Mouse (Mus musculus) 3134 (cell line): Measurements from ENCODE around the gene Pced1b.
"Not testable (repeated sequence)": the region's sequence is repeated elsewhere in the genome, so short reads cannot be mapped to it uniquely, and the experiment has no call there.

Experiments
- DNase-seq: peaks from one replicate; pipeline ENCODE4 v3.0.0-alpha.2; 2011; ENCODE audit warnings: low spot score; ENCODE audit not compliant: insufficient read length; ENCODE audit errors: extremely low read depth

The Pced1b gene

DNA sequence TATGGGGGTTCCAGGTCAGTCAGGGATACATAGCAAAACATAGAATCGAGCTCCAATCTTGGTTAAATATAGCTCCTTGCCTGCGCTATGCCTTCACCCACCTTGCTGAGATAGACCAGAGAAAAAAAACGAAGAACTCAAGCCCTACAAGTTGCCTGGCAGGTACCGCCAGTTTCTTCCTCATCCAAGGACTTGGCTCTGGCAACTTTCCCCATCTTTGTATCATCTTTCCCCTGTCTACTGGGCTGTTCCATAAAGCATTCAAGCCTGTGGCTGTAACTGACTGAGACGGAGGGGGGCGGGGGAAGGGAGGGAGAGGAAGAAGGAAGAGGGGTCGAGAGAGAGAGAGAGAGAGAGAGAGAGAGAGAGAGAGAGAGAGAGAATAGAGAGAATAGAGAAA lies 121.7 kb downstream of the Pced1b start:
- DNase-seq: no peak

DNA sequence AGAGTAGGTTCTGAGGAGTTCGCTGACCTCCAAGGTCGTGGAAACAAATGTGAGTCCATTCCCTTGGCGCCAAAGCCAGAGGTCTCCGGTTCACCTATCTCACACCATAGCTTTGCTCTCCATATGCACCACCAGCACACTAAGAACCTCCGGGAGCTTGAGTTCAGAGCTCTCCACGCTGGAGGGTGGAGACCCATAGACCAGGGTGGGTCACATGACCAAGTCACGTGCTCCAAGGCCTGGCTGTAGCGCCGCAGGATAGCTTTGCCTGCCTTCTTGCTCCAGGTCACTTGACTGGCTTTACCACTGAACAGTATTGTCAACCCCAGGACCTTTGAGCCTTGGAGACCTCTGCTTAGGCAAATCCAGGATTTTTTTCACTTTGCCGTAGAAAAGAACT lies 122.2 kb downstream of the Pced1b start:
- no peak for DNase-seq

DNA sequence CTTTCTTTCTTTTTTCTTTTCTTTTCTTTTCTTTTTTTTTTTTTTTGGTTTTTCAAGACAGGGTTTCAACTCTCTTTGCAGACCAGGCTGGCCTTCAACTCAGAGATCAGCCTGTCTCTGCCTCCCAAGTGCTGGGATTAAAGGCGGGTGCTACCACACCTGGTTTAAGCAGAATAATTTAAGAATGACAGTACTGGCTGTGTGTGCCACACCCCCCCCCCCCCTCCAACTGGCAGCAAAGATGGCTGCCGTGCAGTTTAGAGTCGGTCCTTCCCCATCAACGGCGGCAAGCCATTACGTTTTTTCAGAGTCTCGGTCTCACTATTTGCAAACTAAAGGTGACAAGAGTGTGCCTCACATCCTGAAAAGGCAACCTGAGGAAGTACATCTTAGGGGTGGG lies 124.0 kb downstream of the Pced1b start:
- no peak for DNase-seq

DNA sequence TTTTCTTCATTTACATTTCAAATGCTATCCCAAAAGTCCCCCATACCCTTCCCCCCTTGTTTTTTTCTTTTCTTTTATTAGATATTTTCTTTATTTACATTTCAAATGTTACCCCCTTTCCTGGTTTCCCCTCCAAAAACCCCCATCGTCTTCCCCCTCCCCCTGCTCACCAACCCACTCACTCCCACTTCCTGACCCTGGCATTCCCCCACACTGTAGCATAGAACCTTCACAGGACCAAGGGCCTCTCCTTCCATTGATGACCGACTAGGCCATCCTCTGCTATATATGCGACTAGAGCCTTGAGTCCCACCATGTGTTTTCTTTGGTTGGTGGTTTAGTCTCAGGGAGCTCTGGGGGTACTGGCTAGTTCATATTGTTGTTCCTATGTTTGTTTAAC lies 125.1 kb downstream of the Pced1b start:
- not testable (repeated sequence) for DNase-seq

DNA sequence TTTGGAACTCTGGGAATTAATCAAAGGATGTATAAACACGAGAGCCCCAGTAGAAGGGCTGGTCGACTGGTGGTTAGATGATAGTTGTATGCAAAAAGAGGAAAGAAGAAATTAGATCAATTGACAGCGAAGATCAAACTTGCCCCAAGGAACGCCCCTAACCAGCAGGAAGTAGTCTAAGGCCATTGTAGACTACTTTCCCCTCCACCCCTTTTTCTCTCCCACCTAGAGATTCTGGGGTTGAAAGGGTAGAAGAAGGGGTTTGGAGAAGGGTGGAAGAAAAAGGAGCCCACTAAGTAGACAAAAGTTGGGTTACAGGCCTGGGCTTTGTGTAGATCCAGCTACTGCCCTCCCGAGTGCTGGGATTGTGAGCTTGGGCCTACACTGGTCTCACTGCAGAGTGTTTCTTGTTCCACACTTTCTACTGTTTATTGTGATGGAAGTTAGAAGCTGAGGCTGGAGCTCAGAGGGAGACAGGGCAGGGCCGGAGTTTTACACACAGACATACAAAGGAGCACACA lies 125.8 kb downstream of the Pced1b start:
- DNase-seq: no peak

DNA sequence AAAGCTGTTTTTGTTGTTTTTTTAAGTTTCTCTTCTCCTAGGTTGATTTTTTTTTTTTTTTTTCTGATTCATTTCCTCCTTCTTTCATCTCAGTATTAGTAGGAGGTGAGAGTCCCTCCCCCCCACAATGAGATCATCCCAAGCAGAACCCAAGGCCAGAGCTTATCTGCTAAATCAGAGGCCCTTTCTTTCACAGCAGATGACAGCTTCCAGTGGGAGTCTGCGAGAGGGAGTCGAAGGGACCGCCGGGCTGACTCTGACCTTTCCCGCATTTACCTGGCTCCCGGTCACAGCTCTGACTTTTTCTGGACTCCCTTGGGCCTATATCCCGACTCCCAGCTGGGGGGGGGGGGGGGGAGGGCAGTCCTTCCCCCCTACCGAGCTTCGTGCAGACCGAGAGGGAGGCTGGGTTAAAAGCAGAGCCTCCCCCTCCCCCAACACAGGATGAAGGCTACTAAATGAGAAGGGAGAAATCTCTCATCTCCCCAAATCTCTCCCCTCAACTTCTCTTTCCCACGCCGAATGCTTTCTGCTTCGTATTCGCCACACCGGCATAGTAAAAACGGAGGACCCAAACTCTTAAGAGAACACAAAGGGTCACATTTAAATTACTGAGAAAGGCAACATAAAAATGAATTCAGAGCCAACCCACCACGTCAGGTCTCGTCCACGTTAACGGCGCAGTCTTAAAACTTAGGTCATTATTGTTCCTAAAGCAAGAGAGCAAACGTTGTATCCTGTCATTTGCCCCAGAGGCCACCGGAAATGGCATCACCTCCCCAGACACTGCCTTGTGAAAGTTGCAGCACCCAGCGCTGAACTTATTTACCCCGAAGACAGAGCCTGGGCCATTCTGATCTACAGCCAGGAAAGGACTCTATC lies 126.5 kb downstream of the Pced1b start:
- no peak for DNase-seq

DNA sequence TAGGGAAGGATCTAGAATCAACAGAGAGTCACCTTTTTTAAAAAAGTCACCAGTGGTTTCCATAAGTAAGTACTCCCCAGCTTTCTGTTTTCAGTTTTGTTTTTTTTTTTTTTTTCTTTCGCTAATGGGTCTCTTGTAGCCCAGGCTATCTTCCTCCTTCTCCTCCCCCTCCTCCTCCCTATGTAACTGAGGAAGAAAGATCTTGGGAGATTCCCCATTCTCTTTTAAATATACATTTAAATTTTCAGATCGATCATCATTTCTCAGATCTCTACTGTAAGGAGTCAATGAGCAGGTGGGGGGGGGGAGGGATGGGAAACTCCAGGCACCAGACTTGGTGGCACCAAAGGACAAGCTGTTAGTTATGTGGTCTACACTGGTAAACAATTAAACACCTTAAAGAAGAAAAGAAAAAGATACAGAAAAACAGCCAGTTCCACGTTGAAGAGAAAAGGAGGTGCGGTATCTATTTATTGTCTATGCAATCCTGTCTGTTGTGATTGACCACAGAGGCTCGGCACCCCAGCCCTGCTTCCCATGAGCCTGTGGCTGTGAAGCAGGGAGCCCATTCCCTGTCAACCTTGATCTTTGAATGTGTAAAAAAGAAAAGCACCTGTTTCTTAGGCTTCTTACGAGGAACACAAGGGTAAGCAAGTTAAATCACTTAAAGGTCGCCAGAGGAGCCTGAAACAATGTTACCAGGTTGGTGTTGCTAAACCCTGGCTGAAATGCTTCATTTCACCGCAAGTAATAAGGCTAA lies 127.4 kb downstream of the Pced1b start:
- no peak for DNase-seq

DNA sequence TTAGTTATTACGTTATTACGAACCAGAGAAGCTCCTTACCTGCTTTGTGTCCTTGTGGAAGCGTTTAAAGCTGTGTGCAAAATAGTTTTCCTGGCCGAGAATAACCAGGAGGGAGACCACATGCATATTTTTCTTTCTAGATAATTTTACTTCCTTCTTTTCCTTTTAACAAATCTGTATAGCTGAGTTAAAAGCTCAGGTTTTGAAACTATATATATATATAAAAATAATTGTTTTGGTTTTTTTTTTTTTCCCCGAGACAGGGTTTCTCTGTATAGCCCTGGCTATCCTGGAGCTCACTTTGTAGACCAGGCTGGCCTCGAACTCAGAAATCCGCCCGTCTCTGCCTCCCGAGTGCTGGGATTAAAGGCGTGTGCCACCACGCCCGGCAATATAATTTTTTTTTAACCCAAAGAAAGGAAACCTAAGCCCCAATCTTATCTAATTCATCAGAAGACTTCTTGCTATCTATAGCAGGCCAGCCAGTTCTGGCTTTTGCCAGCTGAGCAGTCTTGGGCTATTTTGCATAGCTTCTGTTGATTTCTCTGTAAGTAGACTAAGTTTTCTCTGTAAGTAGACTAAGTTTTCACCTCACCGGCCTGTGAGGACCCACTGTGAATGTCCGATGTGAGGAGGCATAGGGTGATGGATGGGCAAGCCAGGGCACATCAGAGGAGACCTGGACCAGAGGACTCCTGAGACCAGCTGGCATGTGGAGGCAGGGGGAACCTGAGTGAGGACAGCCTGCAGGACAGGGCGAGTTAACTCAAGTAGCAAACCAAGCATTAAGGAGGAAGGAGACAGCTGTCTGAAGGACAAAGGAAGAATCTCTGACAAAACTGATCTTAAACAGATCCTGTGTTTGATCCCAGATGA lies 128.2 kb downstream of the Pced1b start:
- DNase-seq: no peak

DNA sequence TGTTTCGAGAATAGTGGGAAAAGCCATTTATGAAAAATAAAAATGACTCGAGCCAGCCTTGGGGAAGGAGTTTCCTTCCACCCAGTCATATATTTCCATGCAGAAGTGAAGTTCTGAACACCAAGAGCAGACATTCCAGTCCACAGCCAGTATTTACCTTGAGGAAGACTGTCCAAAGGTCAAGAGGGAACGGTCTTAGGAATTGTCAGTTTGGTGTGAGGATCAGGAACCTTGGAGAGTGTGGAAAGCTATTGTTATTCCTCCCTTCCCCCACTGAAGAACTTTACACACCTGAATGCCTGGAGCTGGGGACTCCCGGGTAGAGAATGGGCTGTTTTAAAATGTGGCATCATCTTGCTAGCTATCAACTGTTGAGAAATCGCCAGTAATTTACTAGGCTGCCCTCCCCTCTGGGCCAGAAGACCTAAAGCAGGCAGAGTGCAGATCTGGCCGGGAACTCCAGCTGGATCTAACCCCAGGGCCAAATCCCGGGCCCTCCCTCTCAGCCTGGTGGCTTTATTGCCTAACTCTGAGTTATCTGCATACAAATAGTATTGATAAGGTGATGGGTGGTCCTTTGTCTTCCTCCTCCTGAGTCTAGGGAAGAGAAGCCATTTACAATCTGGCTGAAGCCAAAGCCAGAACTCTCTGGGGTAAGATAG lies 129.3 kb downstream of the Pced1b start:
- no peak for DNase-seq

DNA sequence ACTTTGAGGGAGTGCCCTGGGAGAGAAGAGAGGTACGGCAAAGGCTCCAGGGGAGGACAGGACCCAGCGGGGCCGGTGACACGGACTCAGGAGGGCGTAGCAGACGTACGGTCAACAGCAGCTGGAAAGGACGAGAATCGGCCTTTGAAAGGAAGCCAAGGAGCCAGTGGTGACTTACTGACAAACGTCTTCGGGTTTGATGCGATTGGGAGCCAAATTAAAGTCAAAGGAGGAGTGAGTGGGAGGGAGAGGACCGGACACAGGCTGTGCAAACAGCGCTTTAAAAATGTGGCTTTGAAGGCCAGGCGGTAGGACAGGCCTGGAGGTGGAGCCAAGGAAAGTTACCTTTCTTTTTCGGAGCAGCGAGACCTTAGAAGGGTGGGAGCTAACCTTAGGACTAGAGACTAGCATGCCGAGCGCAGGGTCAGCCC lies 129.9 kb downstream of the Pced1b start:
- DNase-seq: no peak

DNA sequence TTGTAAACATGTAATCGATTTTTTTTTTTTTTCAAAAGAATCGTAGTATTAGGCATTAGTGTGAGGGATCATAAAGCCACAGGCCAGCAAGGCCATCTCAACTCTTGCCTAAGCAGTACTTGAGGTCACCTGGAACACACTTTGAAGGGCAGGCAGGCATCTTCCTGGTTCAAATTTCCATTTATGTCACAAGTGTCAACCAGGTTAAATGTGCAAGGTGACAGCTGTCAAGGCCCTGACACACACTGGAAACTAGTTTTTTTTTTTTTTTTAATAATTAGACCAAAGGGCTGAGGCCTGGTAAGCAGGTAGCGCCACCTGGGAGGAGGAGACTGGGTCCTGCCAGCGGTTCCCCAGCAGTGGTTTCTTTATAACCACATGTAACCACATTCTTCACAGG lies 131.2 kb downstream of the Pced1b start:
- no peak for DNase-seq

DNA sequence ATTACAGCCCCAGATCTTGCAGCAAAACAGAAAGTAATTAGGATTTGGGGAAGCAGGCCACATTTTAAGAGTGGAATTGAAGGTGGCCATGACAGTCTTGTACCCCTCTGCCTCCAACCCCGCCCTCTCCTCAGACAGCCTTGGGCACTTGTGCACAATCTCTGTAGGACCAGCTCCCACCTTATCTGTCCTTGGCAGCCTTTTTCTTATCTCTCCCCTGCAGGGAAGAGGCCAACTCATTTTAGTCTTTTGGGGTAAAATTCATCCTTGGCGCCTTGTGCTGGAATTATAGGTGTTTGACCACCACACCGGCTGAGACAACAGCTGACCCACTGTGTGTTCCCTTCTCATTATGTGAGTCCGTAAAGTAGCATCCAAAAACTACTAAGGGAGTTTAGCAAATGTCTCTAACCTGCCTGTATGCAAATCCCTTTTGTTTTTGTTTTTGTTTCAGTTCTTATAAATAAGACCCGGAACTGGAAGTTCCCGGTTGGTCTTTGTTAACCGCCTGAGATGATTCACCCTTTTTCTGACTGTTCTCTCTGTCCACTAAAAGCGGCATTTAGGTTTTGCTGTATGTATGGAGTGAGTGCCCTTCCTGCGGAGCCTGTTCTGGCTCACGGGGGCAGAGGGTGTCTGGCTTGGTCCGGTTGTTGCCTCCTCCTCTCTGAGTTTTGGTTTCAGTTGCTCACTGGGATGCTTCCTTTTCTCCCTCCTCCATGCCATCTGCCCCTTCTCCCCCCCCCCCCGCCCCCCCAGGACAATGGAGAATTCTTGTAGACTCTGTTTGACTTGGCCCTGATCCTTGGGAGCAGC lies 132.8 kb downstream of the Pced1b start:
- no peak for DNase-seq

DNA sequence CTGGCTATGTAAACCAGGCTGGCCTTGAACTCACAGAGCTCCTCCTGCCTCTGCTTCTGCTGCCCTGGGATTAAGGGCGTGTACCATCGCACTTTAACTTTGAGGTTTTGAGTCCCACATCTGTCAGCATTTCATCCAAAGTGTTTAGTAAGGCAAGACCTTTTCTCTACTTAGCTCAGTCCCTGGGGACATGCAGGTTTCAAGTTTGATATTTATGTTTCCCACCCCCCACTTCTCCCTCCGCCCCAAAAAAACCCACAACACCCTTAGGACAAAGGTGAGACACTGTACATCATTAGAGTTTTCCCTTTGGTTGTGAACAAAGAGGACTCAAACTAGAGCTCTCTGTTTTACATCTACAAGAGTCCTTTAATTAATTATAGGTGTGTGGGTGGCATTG lies 135.7 kb downstream of the Pced1b start:
- DNase-seq: no peak

DNA sequence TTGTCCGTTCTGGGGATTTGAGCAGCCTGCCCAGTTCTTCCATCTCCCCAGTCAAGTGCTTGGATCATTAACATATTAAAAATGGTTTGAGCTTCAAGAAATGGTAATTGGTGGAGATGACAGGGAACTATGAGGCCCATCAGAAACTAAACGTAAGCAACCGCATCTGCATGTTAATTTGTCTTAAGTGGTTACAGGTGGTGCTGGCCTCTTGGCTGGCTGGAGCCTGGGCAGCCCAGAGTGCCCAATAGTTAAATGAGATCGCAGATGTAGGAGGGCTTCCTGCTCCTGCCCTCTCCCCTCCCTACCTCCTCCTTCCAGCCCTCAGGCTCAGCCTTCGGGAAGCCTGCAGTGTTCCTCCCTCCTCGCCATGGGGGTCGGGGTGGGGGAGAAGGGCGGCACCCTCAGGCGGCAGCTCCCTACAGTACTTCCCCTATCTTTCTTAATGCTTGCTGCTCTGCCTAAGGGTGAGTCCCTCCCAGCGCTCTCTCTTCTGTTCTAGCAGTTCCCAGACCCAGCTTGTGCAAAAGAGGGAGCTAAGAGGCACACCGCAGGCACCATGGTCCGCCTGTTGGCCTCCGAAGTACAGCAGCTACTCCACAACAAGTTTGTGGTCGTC lies 136.7 kb downstream of the Pced1b start:
- DNase-seq: no peak

DNA sequence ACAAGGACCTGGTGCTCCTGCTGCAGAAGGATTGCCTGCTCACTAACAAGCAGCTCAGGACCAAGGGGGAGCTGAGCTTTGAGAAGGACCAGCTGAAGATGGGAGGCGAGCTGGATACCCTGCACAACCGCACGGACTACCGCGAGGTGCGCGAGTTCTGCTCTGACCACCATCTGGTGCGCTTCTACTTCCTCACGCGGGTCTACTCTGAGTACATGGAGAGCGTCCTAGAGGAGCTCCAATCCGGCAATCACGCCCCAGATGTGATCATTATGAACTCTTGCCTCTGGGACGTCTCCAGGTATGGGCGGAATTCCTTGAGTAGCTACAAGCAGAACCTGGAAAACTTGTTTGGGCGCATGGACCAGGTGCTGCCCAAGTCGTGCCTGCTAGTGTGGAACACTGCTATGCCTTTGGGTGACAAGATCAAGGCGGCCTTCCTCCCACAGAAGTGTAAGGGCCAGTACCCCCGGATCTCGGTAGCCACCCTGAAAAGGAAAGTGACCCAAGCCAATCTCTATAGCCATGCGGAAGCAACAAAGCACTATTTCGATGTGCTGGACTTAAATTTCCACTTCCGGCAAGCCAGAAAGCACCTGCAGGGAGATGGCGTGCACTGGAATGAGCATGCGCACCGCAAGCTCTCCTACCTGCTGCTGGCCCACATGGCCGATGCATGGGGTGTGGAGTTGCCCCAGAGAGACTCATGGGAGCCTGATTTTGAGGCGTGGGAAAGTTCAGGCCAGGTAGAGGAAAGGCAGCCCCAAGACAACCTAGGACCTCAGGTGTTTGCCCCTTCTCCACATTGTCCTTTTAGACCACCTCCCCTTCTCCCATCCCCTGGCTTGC lies 137.5 kb downstream of the Pced1b start:
- DNase-seq: no peak

DNA sequence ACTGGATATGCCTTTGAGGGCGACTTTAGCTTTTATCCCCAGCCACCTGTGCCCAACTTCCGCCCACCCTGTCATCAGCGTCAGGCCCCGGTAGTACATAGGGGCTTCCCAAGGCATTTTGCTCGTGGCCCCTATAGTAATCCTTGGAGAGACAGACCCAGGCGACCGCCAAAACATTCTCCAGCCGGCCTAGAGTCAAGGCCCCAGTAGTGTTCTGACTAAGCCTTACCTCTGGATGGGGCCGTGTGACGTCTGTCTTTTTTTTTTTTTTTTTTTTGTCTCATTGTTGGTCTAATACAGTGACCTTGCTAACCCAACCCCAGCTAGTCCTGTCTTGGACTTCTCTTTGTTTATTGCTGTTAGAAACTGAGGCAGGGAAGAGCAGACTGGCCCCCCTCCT lies 138.3 kb downstream of the Pced1b start:
- not testable (repeated sequence) for DNase-seq

DNA sequence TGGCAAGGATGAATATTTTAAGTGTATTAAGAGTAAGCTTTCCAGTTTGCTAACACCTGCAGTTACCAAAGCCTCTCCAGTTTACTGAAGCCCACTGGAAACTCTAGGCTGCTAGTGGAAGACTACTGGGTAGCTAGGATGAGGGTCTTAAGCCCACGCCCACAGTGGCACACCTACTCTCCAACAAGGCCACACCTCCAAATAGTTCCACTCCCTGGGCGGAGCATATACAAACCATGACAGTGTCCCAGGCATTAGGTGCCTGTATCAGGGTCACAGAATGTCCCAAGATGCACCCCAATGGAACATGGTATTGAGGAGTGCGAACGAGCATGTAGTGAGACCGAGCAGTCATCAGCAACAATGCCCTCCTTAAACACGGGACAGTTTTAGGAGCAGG lies 140.9 kb downstream of the Pced1b start:
- no peak for DNase-seq

DNA sequence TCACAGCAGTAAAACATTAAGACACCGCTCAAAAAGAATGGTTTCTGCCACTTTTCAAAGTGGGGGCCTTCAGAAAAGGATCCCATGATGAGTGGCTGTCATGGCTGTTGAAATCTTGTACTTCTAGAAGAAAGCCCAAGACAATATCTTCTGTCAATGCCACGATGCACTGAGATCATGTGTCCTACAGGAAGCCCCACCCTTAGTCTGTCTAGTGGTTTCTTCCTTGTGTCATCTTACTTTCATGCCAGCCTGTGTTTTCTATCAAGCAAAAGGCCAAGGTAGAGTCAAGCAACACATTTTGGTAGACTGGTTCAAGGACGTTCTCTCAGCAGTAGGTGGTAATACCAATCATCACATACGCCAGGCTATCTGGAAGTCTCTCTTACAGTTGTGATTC lies 142.7 kb downstream of the Pced1b start:
- DNase-seq: no peak
